Mouse (Mus musculus) E14TG2a.4 (cell line): ENCODE results near the gene Trib2.

Experiments
- CTCF ChIP-seq: conservative IDR thresholded peaks from 2 replicates; pipeline ENCODE4 v1.5.1; 2014; ENCODE audit warnings: low read length
- POU5F1 ChIP-seq: IDR thresholded peaks from 2 replicates; pipeline ENCODE4 v1.6.1; 2014; ENCODE audit warnings: low read length, borderline replicate concordance

GRCm38 (mm10) chr12:15811682-15812081 is 5.0 kb downstream of the Trib2 start:
- TF ChIP-seq CTCF (no peak), POU5F1 (no peak)
